Mouse (Mus musculus) 3T3-L1 (cell line): ENCODE data around the gene Dvl1.

ENCODE experiments used
- DNase-seq: peaks from one replicate; pipeline ENCODE4 v3.0.0-alpha.2; 2015; ENCODE audit warnings: low read depth, low spot score

Dvl1 gene

GRCm38 (mm10) chr4:155871404-155871803 lies 24.2 kb downstream of the Dvl1 start:
- DNase-seq = peak; percentile 79

- DNase-seq = no peak
These were observed 36.4 kb downstream of the Dvl1 start for GRCm38 (mm10) chr4:155883587-155883986.

GRCm38 (mm10) chr4:155886330-155886729 lies 39.1 kb downstream of the Dvl1 start:
- no peak for DNase-seq

GRCm38 (mm10) chr4:155887674-155888073 lies 40.5 kb downstream of the Dvl1 start:
- no peak for DNase-seq

- DNase-seq = no peak
These were observed 41.0 kb downstream of the Dvl1 start for GRCm38 (mm10) chr4:155888181-155888580.

GRCm38 (mm10) chr4:155889316-155889715 lies 42.1 kb downstream of the Dvl1 start:
- no peak for DNase-seq

GRCm38 (mm10) chr4:155891011-155891471 lies 43.8 kb downstream of the Dvl1 start:
- peak; percentile 18 for DNase-seq

- DNase-seq = peak; percentile 87
These were observed 44.4 kb downstream of the Dvl1 start, which contains the start of the genes Pusl1 and Acap3 for GRCm38 (mm10) chr4:155891551-155892001. Gene Pusl1 (minus strand): TSS chr4:155891781. Gene Acap3 (plus strand): TSS chr4:155891822.

- peak; percentile 62 for DNase-seq
These were observed 44.8 kb downstream of the Dvl1 start for GRCm38 (mm10) chr4:155892017-155892416.

GRCm38 (mm10) chr4:155892438-155893211 lies 45.4 kb downstream of the Dvl1 start:
- peak; percentile 50 for DNase-seq

- peak; percentile 16 for DNase-seq
These were observed 46.0 kb downstream of the Dvl1 start for GRCm38 (mm10) chr4:155893212-155893690.

- DNase-seq = peak; percentile 81
These were observed 47.2 kb downstream of the Dvl1 start for GRCm38 (mm10) chr4:155894311-155894881.

- DNase-seq = peak; percentile 54
These were observed 48.0 kb downstream of the Dvl1 start for GRCm38 (mm10) chr4:155895216-155895615.

- no peak for DNase-seq
These were observed 48.6 kb downstream of the Dvl1 start for GRCm38 (mm10) chr4:155895826-155896225.

- no peak for DNase-seq
These were observed 49.3 kb downstream of the Dvl1 start for GRCm38 (mm10) chr4:155896461-155896860.

- peak; percentile 10 for DNase-seq
These were observed 51.1 kb downstream of the Dvl1 start for GRCm38 (mm10) chr4:155898318-155898717.

- no peak for DNase-seq
These were observed 52.2 kb downstream of the Dvl1 start for GRCm38 (mm10) chr4:155899355-155899754.

GRCm38 (mm10) chr4:155901205-155901604 lies 54.0 kb downstream of the Dvl1 start:
- no peak for DNase-seq

- DNase-seq = no peak
These were observed 56.0 kb downstream of the Dvl1 start for GRCm38 (mm10) chr4:155903246-155903645.

- peak; percentile 49 for DNase-seq
These were observed 57.3 kb downstream of the Dvl1 start for GRCm38 (mm10) chr4:155904318-155905102.

GRCm38 (mm10) chr4:155905634-155906033 lies 58.4 kb downstream of the Dvl1 start:
- DNase-seq = no peak

- DNase-seq = no peak
These were observed 58.9 kb downstream of the Dvl1 start for GRCm38 (mm10) chr4:155906125-155906524.
